Mouse (Mus musculus): ENCODE results near the gene Rps18.

Gene Rps18

DNA sequence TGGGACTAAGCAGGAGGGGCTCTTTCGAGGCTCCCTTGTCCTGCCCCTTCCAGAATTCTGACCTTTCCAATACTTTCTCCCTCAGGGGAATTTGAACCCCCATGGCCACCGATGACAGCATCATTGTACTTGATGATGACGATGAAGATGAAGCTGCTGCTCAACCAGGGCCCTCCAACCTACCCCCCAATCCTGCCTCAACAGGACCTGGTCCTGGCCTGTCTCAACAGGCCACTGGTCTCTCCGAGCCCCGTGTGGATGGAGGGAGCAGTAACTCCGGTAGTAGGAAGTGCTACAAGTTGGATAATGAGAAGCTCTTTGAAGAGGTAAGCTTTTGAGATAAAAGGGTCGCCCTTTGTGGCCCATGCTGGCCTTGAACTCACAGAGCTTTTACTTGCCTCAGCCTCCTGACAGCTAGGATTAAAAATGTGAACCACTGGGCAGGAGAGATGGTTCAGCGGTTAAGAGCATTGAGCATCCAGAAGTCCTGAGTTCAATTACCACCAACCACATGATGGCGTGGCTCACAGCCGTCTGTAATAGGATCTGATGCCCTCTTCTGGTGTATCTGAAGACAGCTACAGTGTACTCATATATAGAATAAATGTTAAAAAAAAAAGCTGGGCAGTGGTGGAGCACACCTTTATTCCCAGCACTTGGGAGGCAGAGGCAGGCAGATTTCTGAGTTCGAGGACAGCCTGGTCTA is 45.3 kb downstream of the Rps18 start:
- in situ Hi-C loops (cut with MboI, MseI), result loop anchor here (25.0 kb wide), 1 partner anchor 702 kb away; the partner anchor contains the start of genes Agpat1, Egfl8 and Rnf5

DNA sequence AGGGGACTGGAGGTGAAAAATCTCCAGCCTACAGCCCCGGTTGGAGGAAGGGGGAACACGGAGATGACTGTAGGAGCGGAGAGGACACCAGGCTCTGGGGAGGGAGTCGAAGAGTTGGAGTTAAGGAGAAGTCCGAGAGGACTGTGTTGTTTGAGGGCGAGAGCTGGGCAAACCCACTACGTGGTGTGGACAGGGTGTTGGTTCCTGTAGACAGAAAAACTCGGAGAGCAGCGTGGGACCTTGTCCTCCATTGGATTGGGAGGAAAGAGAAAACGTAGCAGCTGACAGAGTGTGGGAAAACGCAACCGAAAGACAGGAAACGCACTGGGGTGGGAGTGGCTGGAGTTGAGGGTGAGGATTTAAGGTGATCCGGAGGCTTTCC is 45.9 kb downstream of the Rps18 start:
- in situ Hi-C loops (cut with MboI, MseI), result loop anchor here (5.0 to 25.0 kb wide), 2 partner anchors 38 to 702 kb away; partner anchors contain the start of genes Agpat1, Egfl8, Gm7029 and Rnf5

DNA sequence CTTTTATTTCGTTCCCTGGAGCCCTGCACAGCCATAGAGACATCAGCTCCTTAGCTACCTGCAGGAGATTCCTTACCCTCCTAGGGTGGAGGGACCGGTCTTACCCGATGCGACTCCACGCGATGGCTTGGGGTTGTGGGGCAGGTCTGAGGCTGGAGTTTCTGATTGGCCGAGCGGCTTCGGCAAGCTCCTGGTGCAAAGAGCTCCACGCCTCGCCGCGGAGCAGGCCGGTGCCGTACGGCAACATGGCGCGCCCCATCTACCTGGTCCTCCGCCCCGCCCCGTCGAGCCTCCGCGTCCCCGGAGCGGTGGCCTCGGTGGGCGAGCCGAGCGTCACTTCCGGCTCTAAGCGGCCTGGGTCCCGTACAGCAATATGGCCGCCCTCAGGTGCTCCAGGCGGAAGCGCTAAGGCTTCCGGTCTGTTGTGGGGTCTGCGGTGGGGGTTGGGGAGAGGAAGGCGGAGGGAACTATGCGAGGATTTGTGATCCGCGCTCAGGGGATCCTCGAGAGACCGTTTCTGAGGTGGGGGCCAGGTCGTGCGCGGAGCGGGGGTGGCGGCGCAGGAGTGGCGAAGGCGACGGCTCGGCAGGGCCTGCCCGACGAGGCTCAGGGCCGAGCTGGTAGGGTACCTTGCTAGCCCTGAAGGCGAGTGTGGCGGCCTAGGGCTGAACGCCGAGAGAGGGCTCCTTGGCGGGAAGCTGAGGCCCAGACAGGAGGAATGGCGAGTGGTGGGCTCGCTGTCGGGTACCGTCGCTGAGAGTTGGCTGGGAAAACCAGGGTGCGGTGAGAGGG is 46.5 kb downstream of the Rps18 start, which contains the start of gene Daxx:
Gene Daxx (plus strand): TSS at position 338 of the 792 bp plus-strand sequence.
- in situ Hi-C loops (cut with MboI, MseI), result loop anchor here (5.0 to 25.0 kb wide), 2 partner anchors 37 to 703 kb away; partner anchors contain the start of genes Agpat1, Egfl8, Gm7029 and Rnf5

DNA sequence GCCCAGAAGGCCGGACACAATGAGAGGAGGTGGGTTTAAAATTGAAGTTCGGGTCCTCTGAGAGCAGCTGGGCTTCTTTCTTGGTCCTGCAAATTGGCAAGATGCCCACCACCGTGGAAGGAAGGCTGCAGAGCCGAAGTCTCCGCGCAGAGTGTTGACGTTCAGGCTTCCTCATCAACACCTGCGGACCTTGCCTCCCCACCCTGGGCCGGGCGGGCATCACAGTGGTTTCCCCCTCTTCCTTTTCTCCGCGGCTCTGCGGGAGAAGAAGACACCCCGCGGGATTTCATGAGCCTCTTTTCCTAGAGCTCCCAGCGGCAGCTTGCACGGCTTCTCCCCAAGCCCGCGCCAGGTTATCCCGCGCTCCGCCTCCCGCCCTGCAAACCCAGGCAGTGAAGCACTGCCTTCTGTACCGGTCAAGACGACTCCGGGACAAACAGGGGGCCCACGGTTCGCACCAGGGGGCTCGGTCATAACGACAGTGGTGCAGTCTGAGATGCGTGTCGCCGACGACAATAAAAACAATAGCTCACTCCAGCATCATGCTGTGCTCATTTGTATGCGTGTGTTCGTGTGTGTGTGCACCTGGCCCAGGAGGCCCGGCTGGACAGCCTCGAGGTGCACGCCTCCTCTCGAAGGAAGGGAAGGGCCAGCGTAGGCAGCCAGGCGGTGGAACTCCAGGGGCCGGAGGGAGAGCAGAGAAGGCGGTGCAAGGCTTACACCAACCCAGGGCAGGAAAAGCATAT is 47.3 kb downstream of the Rps18 start:
- in situ Hi-C loops (cut with MboI, MseI), result loop anchor here (5.0 to 25.0 kb wide), 2 partner anchors 36 to 704 kb away; partner anchors contain the start of genes Agpat1, Egfl8, Gm7029 and Rnf5

DNA sequence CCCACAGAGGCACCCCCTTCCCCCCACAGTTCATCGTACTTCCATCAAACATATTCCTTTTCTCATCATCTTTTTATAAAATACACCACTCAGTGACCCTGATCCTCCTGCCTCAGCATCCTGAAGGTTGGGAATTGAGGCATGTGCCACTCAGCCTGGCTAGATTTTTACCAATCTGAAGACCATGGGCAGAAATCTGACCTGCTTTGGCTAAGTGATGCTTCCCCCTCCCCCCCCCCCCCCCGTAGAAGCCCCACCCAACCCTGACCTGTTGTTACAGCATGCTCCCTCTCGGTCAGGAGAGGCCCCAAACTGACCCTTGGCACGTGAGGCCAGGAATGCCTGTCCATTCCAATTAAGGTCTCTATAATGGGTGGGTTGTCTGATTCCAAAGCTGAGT is 51.0 kb downstream of the Rps18 start, which contains the start of gene Platr17:
Gene Platr17 (plus strand): TSS at position 301 of the 400 bp plus-strand sequence.
- in situ Hi-C loops (cut with MboI, MseI), result loop anchor here (5.0 to 25.0 kb wide), 2 partner anchors 33 to 707 kb away; partner anchors contain the start of genes Agpat1, Egfl8, Gm7029 and Rnf5

DNA sequence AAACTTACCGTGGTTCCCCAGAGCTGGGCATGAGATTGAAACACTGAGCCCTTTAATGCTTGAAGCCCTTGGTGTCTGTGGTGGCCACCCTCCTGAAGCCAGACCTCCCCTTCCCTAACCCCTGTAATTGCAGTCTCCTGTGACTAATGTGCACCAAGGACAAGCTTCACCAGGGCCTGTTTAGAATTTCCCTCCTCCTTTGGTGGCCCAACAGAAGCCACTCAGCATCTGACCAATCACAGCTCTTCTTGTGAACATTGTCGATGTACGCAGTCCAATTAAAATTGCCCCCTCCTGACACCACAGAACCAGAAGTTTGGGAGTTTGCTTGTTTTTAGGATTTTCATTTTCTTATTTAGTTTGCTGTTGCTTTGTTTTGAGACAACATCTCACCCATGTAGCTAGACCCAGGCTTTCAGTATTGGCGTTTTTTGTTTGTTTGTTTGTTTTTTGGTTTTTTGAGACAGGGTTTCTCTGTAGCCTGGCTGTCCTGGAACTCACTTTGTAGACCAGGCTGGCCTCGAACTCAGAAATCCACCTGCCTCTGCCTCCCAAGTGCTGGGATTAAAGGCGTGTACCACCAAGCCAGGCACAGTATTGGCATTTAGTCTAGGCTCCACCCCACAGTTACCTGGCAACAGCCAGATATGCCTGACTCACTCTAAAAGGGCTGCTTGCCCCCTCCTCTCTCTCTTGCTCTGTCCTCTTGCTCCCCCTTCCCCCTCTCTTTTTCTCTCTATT is 51.7 kb downstream of the Rps18 start:
- in situ Hi-C loops (cut with MboI, MseI), result loop anchor here (25.0 kb wide), 1 partner anchor 708 kb away; the partner anchor contains the start of genes Agpat1, Egfl8 and Rnf5

DNA sequence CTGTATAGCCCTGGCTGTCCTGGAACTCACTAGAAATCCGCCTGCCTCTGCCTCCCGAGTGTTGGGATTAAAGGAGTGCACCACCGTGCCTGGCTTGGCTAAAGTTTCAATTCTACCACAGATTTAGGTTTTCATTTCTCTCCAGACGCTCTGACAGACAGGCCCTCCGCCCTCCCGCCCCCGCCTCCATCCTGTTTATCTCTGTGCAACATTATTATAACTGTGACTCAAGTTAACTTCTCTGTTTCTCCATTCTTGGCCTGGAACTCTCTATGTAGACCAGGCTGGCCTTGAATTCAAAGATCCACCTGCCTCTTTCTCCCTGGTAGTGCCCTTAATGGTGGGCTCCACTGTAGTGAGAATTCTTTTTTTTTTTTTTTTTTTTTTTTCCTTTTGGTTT is 53.3 kb downstream of the Rps18 start:
- in situ Hi-C loops (cut with MboI, MseI), result loop anchor here (25.0 kb wide), 1 partner anchor 710 kb away; the partner anchor contains the start of genes Agpat1, Egfl8 and Rnf5

DNA sequence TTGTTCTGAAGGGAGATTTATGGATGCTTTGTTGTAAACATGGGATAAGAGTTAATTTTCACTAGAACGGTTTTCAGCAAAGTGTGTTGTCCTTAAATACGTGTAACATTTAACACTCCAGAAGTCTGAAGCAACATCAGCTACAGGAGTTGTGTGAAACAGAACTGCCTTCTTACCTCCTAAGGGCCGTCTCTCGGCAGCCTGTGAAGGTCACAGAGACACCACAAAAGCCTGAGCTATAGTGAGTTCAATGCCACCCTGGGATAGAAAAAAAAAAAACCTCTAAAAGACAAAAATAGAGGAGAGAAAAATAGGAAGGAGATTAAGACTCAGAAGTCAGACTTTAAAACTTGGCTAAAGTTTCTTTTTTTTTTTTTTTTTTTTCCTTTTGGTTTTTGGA is 53.7 kb downstream of the Rps18 start:
- in situ Hi-C loops (cut with MboI, MseI), result loop anchor here (25.0 kb wide), 1 partner anchor 710 kb away; the partner anchor contains the start of genes Agpat1, Egfl8 and Rnf5
